Mouse (Mus musculus): ENCODE measurements around the gene Lmtk3. TPM values are rescaled to one million over a fixed set of nuclear protein-coding genes. Genes with fewer than 3 reads are reported as not detected.

Lmtk3 gene
- 0.53 and 0.99 TPM in 2 replicates for polyA plus RNA-seq (2015; fragmentation: Nextera tagmentation; extraction: Ambion mirVana)

- H3K4me2 ChIP-seq (ENCODE audit: low read depth, low read length): peak within 1 kb of the TSS; percentile 89
- H3K9ac ChIP-seq (ENCODE audit: low read length): peak within 1 kb of the TSS; percentile 83
- H3K27me3 ChIP-seq (ENCODE audit: control insufficient read depth, insufficient read depth, low read length): peaks cover 7% of the 10 kb centered on the region; the same call in 1 of the 2 replicates
- no peak within 1 kb of the TSS; the same call in 1 of the 2 replicates for H3K27ac ChIP-seq (ENCODE audit: low read length)
- H3K4me3 ChIP-seq (replicated peaks; ENCODE audit: low read length): peak within 1 kb of the TSS; percentile 67
- peaks cover 22% of the 10 kb centered on the region for H3K4me1 ChIP-seq (ENCODE audit: control insufficient read depth, insufficient read depth, low read length)
- under 1% methylated on average over 38 of the region's 38 CpGs for WGBS
- no peaks in the 10 kb centered on the region for H3K36me3 ChIP-seq (ENCODE audit: control insufficient read depth, insufficient read depth, low read length)
- ATAC-seq (ENCODE audit: insufficient read depth, low FRiP score): peak; percentile 64; the same call in 1 of the 2 replicates
- no peaks in the 10 kb centered on the region for H3K9me3 ChIP-seq (replicated peaks; ENCODE audit: control insufficient read depth, low read length)
These were observed at the start of gene Lmtk3 for GRCm38 (mm10) chr7:45783511-45784091. Gene Lmtk3 (plus strand): TSS chr7:45783738.

- H3K36me3 ChIP-seq (ENCODE audit: control insufficient read depth, insufficient read depth, low read length): no peaks in the 10 kb centered on the region
- no peak overlapping the region for H3K27ac ChIP-seq (ENCODE audit: low read length)
- no peak overlapping the region for H3K9ac ChIP-seq (ENCODE audit: low read length)
- H3K9me3 ChIP-seq (replicated peaks; ENCODE audit: control insufficient read depth, low read length): no peaks in the 10 kb centered on the region
- H3K4me3 ChIP-seq (replicated peaks; ENCODE audit: low read length): no peak overlapping the region
- H3K27me3 ChIP-seq (ENCODE audit: control insufficient read depth, insufficient read depth, low read length): no peaks in the 10 kb centered on the region
- ATAC-seq (ENCODE audit: insufficient read depth, low FRiP score): peak; percentile 77; the same call in 1 of the 2 replicates
- 7% methylated on average over 9 of the region's 9 CpGs for WGBS
- H3K4me2 ChIP-seq (ENCODE audit: low read depth, low read length): no peak overlapping the region
- H3K4me1 ChIP-seq (ENCODE audit: control insufficient read depth, insufficient read depth, low read length): no peaks in the 10 kb centered on the region
These were observed 44.3 kb upstream of the Lmtk3 start for GRCm38 (mm10) chr7:45739162-45739763.

GRCm38 (mm10) chr7:45739820-45740219 lies 43.7 kb upstream of the Lmtk3 start:
- H3K4me1 ChIP-seq (ENCODE audit: control insufficient read depth, insufficient read depth, low read length): no peaks in the 10 kb centered on the region
- H3K9ac ChIP-seq (ENCODE audit: low read length): no peak overlapping the region
- H3K9me3 ChIP-seq (replicated peaks; ENCODE audit: control insufficient read depth, low read length): no peaks in the 10 kb centered on the region
- H3K27ac ChIP-seq (ENCODE audit: low read length): no peak overlapping the region
- WGBS: 56% methylated on average over 10 of the region's 10 CpGs
- H3K4me3 ChIP-seq (replicated peaks; ENCODE audit: low read length): no peak overlapping the region
- H3K36me3 ChIP-seq (ENCODE audit: control insufficient read depth, insufficient read depth, low read length): no peaks in the 10 kb centered on the region
- no peaks in the 10 kb centered on the region for H3K27me3 ChIP-seq (ENCODE audit: control insufficient read depth, insufficient read depth, low read length)
- no peak for ATAC-seq (ENCODE audit: insufficient read depth, low FRiP score)
- no peak overlapping the region for H3K4me2 ChIP-seq (ENCODE audit: low read depth, low read length)

GRCm38 (mm10) chr7:45741308-45741707 lies 42.2 kb upstream of the Lmtk3 start:
- Histone ChIP-seq H3K4me2 (ENCODE audit: low read depth, low read length) (peak overlapping the region; percentile 47; the same call in 1 of the 2 replicates), H3K4me1 (ENCODE audit: control insufficient read depth, insufficient read depth, low read length) (no peaks in the 10 kb centered on the region), H3K9me3 (replicated peaks; ENCODE audit: control insufficient read depth, low read length) (no peaks in the 10 kb centered on the region), H3K36me3 (ENCODE audit: control insufficient read depth, insufficient read depth, low read length) (no peaks in the 10 kb centered on the region), H3K4me3 (replicated peaks; ENCODE audit: low read length) (no peak overlapping the region), H3K27me3 (ENCODE audit: control insufficient read depth, insufficient read depth, low read length) (no peaks in the 10 kb centered on the region), H3K9ac (ENCODE audit: low read length) (0 out of 2 replicates have a peak overlapping the region, but pooled peaks have one; percentile 9), H3K27ac (ENCODE audit: low read length) (no peak overlapping the region)
- ATAC-seq (ENCODE audit: insufficient read depth, low FRiP score): no peak
- WGBS: 79% methylated on average over 12 of the region's 12 CpGs

- no peaks in the 10 kb centered on the region for H3K4me1 ChIP-seq (ENCODE audit: control insufficient read depth, insufficient read depth, low read length)
- H3K9me3 ChIP-seq (replicated peaks; ENCODE audit: control insufficient read depth, low read length): no peaks in the 10 kb centered on the region
- peak; percentile 51; the same call in 1 of the 2 replicates for ATAC-seq (ENCODE audit: insufficient read depth, low FRiP score)
- H3K4me2 ChIP-seq (ENCODE audit: low read depth, low read length): peak overlapping the region; percentile 47
- no peaks in the 10 kb centered on the region for H3K36me3 ChIP-seq (ENCODE audit: control insufficient read depth, insufficient read depth, low read length)
- H3K27me3 ChIP-seq (ENCODE audit: control insufficient read depth, insufficient read depth, low read length): no peaks in the 10 kb centered on the region
- H3K9ac ChIP-seq (ENCODE audit: low read length): peak overlapping the region; percentile 49
- H3K27ac ChIP-seq (ENCODE audit: low read length): no peak overlapping the region
- peak overlapping the region; percentile 34 for H3K4me3 ChIP-seq (replicated peaks; ENCODE audit: low read length)
- WGBS: 36% methylated on average over 11 of the region's 11 CpGs
These were observed 41.8 kb upstream of the Lmtk3 start for GRCm38 (mm10) chr7:45741777-45742176.

- H3K4me2 ChIP-seq (ENCODE audit: low read depth, low read length): peak overlapping the region; percentile 47
- H3K9me3 ChIP-seq (replicated peaks; ENCODE audit: control insufficient read depth, low read length): no peaks in the 10 kb centered on the region
- no peak overlapping the region for H3K27ac ChIP-seq (ENCODE audit: low read length)
- no peaks in the 10 kb centered on the region for H3K27me3 ChIP-seq (ENCODE audit: control insufficient read depth, insufficient read depth, low read length)
- 31% methylated on average over 19 of the region's 19 CpGs for WGBS
- peak overlapping the region; percentile 34 for H3K4me3 ChIP-seq (replicated peaks; ENCODE audit: low read length)
- no peak; the same call in 1 of the 2 replicates for ATAC-seq (ENCODE audit: insufficient read depth, low FRiP score)
- H3K9ac ChIP-seq (ENCODE audit: low read length): peak overlapping the region; percentile 49
- H3K36me3 ChIP-seq (ENCODE audit: control insufficient read depth, insufficient read depth, low read length): no peaks in the 10 kb centered on the region
- no peaks in the 10 kb centered on the region for H3K4me1 ChIP-seq (ENCODE audit: control insufficient read depth, insufficient read depth, low read length)
These were observed 41.2 kb upstream of the Lmtk3 start for GRCm38 (mm10) chr7:45742338-45742737.

GRCm38 (mm10) chr7:45744387-45744786 lies 39.2 kb upstream of the Lmtk3 start:
- Histone ChIP-seq H3K4me3 (replicated peaks; ENCODE audit: low read length) (no peak overlapping the region), H3K27me3 (ENCODE audit: control insufficient read depth, insufficient read depth, low read length) (no peaks in the 10 kb centered on the region), H3K4me2 (ENCODE audit: low read depth, low read length) (no peak overlapping the region), H3K9ac (ENCODE audit: low read length) (no peak overlapping the region), H3K9me3 (replicated peaks; ENCODE audit: control insufficient read depth, low read length) (no peaks in the 10 kb centered on the region), H3K36me3 (ENCODE audit: control insufficient read depth, insufficient read depth, low read length) (no peaks in the 10 kb centered on the region), H3K27ac (ENCODE audit: low read length) (no peak overlapping the region), H3K4me1 (ENCODE audit: control insufficient read depth, insufficient read depth, low read length) (peaks cover 9% of the 10 kb centered on the region; the same call in 1 of the 2 replicates)
- 48% methylated on average over 2 of the region's 2 CpGs for WGBS
- peak; percentile 51; the same call in 1 of the 2 replicates for ATAC-seq (ENCODE audit: insufficient read depth, low FRiP score)

GRCm38 (mm10) chr7:45746518-45746917 lies 37.0 kb upstream of the Lmtk3 start:
- H3K27ac ChIP-seq (ENCODE audit: low read length): no peak overlapping the region
- no peak overlapping the region for H3K4me3 ChIP-seq (replicated peaks; ENCODE audit: low read length)
- no peaks in the 10 kb centered on the region for H3K9me3 ChIP-seq (replicated peaks; ENCODE audit: control insufficient read depth, low read length)
- no peak for ATAC-seq (ENCODE audit: insufficient read depth, low FRiP score)
- no peaks in the 10 kb centered on the region for H3K27me3 ChIP-seq (ENCODE audit: control insufficient read depth, insufficient read depth, low read length)
- H3K36me3 ChIP-seq (ENCODE audit: control insufficient read depth, insufficient read depth, low read length): no peaks in the 10 kb centered on the region
- no peak overlapping the region for H3K9ac ChIP-seq (ENCODE audit: low read length)
- H3K4me2 ChIP-seq (ENCODE audit: low read depth, low read length): no peak overlapping the region
- H3K4me1 ChIP-seq (ENCODE audit: control insufficient read depth, insufficient read depth, low read length): peaks cover 10% of the 10 kb centered on the region; the same call in 1 of the 2 replicates
- 63% methylated on average over 6 of the region's 6 CpGs for WGBS

GRCm38 (mm10) chr7:45747450-45747849 lies 36.1 kb upstream of the Lmtk3 start:
- ATAC-seq (ENCODE audit: insufficient read depth, low FRiP score): no peak
- H3K27ac ChIP-seq (ENCODE audit: low read length): no peak overlapping the region
- peaks cover 10% of the 10 kb centered on the region; the same call in 1 of the 2 replicates for H3K4me1 ChIP-seq (ENCODE audit: control insufficient read depth, insufficient read depth, low read length)
- H3K4me3 ChIP-seq (replicated peaks; ENCODE audit: low read length): no peak overlapping the region
- WGBS: 85% methylated on average over 5 of the region's 5 CpGs
- H3K9me3 ChIP-seq (replicated peaks; ENCODE audit: control insufficient read depth, low read length): no peaks in the 10 kb centered on the region
- H3K27me3 ChIP-seq (ENCODE audit: control insufficient read depth, insufficient read depth, low read length): no peaks in the 10 kb centered on the region
- no peak overlapping the region for H3K9ac ChIP-seq (ENCODE audit: low read length)
- no peak overlapping the region for H3K4me2 ChIP-seq (ENCODE audit: low read depth, low read length)
- no peaks in the 10 kb centered on the region for H3K36me3 ChIP-seq (ENCODE audit: control insufficient read depth, insufficient read depth, low read length)

Data from stomach, embryonic 16.5 days (tissue).